Mouse (Mus musculus) natural killer cell, adult 2 months (primary cell): Measurements from ENCODE around the gene Tbck.

Source experiments
- DNase-seq, 2 experiments: peaks; one replicate each; pipeline ENCODE4 v3.0.0; 2022; ENCODE audit warnings: low spot score in 2 of 2

Gene Tbck

DNA sequence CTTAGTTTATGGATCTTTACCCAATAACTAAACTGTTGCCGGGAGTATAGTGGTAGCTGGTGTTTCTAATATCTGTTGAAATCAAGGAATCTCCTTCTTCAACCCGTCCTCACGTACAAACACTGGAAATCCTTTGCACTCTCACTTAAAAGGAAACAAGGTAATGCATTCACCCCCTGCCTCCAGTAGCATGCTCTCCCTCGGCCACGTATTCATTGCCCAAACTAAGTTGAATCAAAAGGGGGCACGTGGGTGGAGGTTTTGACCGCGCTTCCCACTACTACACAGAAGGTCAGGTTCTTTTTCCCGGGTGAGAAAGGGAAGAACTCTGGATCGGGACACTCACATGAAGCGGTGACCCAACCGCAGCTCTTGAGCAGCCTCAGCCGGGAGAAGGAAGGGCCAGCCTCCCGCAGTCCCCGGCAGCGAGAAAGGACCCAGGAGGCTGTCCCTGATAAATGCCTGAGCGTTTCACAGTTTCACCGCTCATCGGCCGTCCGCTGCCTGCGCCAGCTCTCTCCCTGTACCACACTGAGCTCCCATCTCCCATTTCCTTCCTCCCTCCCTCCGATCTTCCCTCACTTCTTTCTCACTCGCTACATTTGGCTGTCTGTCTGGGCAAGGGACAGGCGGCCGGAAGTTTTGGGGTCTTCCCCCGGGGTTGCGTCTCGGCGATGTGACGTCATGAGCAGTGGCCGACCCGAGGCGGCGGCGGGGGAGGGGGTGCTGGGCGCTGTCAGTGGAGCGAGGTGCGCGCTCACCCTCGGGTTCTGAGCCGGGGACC is at the start of gene Tbck:
TSS of gene Tbck (plus strand) at position 698 of the 784 bp plus-strand sequence.
- DNase-seq: peak; percentile 94 to 95

DNA sequence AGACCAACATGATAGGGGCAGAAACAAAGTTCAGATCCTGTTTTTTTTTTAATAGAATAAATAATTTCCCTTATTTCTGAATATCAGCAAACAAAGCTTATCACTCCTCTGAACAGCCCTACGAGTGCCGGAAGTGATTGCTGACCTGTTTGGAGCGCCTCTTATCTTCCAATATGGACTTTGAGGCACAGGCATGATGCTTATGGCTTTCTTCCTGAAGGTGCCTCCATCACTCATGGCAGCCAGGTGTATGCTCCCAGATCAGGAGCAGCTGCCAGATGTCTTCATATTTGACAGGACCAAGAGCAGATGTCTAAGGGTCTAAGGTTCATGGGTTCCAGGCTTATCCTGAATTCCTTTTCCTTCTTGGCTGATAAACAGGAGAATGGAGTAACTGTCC is 46.9 kb upstream of the Tbck start:
- no peak for DNase-seq

DNA sequence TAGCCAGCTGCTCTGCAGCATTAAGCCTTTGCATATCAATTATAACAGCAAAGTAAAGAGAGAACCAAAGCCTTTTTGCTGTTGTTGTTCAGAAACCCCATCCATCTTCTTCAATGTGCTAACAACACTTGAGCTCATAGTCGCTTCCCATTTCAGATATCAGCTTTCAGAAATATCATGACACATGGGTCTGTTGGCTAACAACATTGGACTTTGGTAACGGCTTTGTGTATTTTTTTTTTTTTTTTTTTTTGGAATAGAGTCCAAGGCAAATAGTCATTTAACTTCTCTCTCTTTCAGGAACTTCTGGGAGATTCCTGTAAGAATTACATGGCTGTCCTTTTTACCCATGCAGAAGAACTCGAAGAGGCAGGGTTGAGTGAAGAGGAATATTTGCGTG is 39.9 kb upstream of the Tbck start:
- no peak for DNase-seq

DNA sequence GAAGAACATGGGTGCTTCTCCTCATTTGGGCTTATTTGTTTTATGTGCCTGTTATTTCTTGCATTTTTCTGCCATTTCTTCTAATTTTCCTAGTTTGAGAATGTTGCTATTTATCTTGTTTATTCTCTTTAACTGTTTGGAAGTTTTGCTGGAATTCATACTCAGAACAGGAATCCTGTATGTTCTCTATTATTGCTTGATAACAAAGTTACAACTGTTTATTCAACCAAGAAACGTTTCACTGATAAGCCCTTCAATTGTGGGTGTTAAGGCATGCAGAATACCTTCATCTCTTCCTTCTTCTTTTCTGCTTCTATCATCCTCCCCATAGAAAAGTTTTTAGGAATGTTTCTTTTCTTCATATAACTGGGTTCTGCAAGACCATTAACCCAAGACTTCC is 37.1 kb upstream of the Tbck start:
- no peak for DNase-seq

DNA sequence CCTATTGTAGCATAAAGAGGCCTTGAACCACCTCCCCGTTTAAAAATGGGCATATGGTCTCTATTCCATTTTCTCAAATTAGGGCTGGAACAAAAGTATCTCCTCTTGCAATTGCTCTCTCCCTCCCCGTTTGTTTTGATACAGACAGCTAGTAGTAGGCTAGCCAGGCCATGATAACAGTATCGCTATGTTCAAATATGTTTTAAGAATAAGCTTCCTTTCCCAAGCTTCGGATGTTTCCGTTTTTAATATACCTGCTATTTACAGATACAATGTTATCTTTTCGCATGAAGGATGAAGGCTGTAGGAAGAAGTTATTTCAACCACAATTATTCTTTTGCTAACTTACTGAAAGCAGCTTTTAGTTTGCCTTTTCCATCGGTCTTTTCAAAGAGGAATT is 34.6 kb upstream of the Tbck start:
- no peak for DNase-seq

DNA sequence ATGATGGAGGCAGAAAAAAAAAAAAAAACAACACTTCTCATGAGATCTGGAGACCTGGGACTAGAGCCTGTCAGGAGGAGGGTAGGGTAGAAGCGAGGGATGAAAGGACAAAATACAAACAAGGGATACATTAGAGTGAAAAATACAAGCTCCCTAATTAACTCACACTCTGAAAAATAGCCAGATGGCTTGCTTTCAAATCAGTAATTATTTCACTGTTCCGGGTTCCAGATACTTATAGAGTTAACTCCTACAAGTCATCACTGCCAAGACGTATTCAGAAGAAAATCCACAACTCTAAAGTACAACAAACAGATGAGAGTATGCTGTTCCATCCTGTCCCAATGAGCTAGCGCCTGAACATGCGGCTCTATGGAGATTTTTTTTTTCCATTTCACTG is 33.8 kb upstream of the Tbck start:
- DNase-seq: no peak

DNA sequence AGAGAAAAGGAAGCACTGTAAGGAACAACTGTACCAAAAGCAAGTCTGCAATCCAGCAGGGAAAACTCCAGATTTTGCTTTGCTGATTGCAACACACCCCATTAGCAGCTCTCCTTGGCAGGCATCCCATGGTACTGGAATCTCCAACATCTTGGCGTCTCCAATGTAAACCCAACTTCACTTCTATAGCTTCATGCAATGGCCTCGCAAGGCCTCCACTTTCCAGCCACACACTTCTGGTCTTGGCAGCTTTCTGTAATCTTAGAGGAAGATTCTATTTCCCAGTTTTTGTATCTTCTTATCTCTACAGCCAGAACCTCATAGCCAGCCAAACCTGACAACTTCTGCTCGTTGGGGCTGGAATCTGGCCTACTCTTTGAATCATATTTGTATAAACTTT is 32.2 kb upstream of the Tbck start:
- DNase-seq: no peak

DNA sequence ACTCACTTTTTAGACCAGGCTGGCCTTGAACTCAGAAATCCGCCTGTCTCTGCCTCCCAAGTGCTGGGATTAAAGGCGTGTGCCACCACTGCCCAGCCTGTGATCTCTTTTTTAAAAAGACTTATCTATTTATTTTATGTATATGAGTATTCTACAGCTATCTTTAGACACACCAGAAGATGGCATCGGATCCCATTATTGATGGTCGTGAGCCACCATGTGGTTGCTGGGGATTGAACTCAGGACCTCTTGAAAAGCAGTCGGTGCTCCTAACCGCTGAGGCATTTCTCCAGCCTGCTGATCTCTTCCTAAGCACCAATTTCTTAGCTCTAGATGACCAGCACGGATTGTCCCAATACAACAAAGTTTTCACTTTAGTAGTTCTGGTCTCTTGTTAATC is 30.0 kb upstream of the Tbck start:
- DNase-seq: no peak

DNA sequence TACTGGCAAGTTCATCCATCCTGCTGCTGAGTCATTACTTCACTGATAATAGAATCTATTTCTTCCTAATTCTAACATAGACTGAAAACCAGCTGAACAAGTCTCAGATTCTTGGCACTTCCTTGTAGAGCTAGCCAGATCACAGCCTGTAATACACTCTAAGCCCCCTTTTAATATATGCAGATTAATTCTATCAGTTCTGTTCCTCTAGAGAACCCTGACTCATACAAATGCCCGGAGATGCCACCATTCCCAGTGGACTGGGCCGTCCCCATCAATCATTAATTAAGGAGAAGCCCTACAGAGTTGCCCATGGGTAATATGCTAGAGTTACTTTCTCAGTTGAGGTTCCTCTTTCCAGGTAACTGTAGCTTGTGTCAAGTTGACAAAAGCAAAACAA is 28.0 kb upstream of the Tbck start:
- DNase-seq: no peak

DNA sequence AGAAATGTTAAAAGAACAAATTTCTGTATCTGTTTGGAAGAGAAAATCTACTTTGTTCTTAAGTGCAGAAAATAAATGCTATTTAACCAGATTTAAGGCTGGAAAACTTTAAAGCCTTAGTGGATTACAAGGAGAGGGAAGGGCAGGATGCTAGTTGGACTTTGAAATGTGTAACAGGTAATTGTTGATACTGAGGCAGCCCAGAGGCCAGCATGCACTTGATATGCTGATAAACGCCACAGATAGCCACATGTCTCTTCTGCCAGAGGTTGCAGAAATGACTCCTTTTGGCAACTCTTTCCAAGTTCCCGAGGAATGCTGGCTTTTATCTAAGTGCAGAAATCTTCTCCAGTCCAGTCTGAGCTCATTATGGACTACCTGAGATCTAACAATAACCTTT is 6.5 kb upstream of the Tbck start:
- DNase-seq: no peak

DNA sequence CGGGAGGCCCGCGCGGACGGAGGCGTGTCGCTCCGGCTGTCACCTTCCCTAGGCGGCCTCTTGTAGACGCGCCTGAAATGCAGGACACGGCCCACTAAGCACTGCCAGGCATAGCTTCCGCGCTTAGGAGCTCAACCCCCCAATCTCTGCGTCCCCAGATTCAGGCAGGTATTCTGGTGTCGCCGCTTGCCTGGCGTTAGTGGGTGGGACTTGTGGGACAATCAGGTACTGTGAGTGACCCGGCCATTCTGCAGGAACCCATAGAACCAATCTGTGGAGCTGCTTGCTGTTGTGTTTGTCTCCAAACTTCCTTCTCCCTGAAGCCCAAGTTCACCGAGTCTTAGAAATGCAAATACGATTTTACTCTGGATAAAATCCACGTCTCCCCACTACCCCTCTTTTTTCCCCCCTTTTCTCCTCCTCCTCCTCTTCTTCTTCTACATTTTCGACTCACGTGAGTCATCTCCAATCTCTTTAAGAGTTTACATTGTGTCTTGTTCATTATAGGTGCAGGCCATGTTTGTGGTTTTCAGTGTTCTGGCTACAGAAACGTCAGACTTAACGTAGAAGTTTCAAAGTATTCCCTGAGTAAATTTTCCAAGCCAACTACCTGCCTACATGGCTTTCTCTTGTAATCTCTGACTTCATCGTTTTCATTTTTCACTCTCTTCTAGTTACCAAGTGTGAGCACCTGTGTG is 436 bp downstream of the Tbck start, which contains the start of gene Aimp1:
TSS of gene Aimp1 (minus strand) at position 140 of the 698 bp plus-strand sequence.
- DNase-seq: no peak

DNA sequence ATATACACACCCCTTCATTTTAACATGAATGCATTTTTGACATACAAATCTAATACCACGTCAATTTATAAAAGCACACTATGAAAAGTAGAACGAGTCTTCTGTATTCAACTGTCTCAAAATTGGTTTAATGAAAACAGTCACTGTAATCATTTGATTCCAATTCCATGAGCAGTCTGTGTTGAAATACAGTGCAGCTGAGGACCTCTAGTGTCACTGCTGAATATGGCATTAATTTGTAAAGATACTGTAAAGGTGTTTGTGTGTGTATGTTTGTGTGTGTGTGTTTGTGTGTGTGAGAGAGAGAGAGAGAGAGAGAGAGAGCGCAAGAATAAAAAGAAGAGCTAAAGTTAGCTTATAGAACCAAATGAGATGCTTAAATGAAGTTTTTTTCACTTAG is 17.4 kb downstream of the Tbck start:
- no peak for DNase-seq

DNA sequence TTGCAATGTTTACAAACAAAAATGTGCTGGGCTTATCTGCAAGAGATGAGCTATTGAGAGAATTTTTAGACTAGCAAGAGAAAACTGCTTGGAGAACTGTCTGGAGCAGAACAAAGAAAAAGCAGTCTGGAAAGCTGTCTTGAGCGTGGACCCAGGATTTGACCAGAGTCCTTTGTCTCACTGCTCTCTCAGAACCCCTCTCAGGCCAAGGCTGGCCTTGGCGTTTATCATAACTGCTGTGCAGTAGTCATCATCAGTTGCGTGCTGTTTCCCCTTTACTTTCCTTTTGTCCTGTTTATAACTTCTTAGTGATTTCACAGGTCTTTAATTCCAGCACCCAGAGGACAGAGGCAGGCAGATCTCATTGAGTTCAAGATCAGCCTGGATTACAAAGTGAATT is 20.3 kb downstream of the Tbck start:
- DNase-seq: no peak

DNA sequence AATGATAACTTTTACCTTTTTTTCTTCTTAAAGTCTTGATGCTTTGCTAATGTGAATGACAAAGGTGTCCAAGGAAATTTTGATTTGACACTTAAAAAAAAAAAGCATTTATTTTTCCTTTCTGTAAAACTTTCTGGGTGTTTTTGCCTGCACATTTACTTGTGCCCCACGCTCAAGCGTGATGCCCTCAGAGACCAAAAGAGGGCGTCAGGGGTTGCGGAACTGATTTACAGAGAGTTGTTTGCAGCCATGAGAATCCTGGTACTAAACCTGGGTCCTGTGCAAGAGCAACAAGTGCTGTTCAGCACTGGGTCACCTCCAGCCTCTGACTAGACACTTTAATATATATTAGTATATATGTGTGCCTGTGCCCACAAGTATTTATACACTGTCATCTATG is 23.0 kb downstream of the Tbck start:
- no peak for DNase-seq

DNA sequence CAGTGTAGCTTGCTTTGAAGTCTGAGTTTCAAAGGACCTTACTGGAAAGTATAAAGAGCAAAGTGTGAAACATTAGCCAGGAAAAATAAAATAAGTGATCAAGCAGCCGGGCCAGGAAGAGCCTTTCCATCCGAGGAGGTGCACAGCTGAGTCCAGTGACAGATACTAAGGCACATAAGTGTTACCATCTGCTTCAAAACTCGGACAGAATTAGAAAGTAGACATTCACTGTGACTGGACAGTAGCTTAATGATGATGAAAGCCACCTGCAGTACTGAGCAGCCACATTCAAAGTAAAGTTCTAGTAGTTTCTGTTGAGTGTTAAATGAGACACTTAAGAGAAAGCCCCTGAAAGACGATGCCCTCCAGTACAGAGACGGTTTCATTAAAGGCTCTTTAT is 30.0 kb downstream of the Tbck start:
- no peak for DNase-seq

DNA sequence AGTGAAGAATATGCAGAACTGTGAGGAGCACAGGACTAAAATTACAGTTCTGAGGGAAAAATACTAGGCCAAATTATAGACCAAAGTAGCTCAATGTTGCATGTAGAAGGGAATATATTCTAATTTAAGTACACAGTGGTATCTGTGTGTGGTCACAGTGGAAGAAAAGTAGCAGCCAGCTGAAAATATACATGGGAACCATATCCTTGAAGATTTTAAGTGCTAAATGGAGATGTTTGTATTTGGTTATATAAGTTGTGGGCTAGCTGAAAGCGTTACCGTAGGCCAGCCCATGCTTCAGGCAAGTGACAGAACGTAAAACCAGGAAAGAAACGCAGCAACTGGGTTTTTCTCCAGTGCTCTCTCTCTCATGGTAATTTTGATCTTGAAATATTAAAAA is 33.4 kb downstream of the Tbck start:
- no peak for DNase-seq

DNA sequence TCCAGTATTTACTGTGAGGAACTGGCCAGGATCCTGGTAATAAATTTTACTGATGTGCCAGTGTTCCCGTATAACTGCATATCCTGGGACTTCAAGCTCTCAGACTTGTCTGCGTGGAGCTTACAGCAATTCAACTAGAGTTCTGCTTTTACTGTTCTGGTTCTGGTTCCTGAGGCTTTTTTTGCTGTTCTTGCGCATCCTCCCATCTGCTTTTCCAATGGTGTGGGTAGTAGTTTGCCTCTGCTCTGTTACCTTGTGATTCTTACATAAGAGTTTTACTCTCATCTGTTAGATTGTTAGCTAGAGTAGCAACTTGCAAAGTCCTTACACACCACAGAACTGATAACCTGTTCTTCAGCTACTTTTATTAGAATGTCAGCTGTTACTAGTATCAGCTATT is 40.4 kb downstream of the Tbck start:
- DNase-seq: no peak

DNA sequence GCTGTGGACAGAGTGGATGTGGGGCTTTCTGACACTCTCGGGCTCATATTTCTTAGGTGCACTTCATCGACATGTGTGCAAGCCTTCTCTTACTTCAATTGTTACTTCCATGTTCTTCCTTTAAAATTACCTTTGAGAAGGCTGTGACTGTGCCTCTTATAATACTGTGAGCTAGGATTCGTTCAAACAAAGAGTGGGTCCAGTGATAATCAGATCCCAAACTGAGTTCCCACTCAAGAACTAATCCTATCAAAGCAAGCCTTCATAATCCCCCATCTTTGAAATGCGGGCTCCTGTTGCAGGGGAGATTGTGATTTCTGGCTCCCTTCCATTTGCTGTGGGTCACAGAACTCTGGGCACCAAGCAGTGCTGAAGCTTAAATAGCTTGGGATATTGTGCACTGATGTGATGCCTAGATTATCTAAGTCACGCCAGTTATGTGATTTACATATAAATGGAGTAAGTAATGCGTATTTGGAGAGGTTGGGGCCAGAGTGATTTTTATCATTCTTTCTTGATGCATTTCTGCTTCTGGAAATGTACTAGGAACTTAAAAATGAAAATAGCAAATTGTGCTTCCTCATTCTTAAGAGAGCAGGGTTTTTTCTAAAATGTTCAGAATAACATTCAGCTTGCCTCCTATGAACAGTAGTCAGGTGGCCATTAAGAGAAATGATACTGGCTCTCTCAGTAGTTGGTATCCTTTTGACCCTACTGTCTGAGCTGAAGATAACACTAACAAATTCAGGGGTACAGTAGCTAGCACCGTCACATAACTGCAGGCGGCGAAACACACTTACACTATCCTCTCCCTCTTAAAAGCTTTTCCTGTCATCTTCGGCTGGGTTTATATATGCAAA is 60.6 kb downstream of the Tbck start:
- no peak for DNase-seq

DNA sequence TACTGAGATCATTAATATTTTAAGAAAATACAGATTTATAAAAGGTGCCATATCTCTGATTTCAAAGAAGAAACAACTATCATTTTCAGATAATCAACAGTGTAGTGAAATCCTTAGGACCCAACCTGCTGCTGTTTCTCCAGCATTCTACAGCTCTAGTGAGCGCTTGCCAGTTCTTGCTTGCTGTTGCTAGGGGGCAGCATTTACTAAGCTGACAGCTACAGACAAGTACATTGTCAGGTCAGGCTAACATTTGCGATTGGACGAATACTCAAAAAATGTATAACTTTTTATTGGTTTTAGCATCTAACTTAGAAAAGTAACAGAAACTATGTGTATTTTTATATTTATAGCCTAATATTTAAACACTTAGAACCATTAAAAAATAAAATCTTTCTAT is 63.1 kb downstream of the Tbck start:
- peak; percentile 13 to 21 for DNase-seq

DNA sequence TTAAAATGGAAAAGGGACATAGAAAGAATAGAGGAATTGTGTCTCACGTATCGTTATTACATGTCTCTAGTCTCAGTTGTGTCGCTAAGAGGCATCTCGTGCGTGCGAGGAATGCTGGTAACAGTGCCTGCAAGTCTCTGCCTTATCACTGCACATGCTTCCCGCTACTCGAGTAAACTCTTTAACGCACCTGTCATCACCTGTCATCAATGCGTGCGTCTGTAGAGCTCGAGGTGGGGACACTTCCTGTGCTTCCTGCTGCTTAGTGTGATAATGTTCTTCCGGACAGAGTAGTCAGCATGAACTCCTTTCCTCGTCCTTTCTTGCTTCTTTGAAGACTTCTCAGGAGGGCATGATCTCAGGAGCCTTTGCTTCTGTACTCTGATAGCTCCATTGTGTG is 63.8 kb downstream of the Tbck start:
- DNase-seq: no peak

DNA sequence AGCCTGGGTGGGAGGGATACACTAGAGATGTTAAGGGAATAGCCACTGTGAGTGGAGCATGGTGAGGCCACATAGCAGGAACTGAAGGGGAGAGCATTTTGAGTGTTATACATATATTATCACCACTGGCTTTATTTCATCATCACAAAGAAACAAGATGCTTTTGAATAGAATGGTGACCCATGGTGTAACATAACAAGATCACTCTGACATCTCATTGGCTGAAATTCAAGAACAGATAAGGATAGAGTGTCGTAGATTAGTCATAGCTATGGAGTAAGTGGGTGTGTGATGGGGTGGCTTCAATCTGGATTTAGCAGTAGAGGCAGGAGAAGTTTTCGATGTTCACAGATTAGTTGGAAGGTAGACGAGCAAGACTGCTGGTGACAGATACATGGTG is 64.8 kb downstream of the Tbck start:
- DNase-seq: no peak

DNA sequence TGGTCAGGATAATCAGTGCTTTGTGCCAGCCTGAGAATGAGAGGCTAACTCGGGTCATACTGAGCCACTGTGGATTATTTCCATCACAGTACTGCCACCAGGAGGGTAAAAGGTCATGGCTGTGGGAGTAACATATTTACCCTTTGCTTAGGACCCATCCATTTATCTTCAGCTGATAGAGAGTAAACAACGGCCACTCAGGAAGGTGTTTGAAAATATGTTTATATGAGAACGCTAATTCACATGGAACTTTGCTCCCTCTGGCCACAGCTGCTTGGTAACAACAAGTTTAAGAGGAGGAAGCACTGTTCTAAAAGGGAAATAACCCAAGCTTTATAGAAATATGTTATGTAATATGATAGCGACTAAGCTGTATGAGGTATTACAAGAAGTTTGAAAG is 68.8 kb downstream of the Tbck start:
- no peak for DNase-seq

DNA sequence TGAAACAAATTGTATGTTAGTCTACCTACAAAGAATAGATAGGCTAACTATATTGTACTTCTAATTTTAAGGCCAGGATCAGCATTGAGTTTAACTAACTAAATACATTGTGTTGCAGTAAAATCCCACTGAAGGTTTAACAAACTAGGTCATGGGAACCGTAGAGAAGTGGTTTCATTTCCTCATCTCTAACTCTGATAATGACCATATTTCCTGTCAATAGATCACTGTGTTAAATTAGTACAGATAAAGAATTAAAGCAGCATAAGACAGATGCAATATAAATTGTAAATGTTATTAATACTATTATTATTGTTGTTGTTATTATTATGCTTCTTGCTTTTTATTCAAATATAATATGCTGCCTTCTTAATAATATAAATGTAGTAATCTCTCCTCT is 72.3 kb downstream of the Tbck start:
- DNase-seq: no peak
